Mouse (Mus musculus) ES-E14 (cell line): ENCODE results near the gene Rps18.

Experiments used
- CHD2 ChIP-seq: IDR thresholded peaks from 2 replicates; pipeline ENCODE4 v1.6.1; 2014; ENCODE audit warnings: mild to moderate bottlenecking, low read depth, low read length, inconsistent platforms
- ZC3H11A ChIP-seq: IDR thresholded peaks from 2 replicates; pipeline ENCODE4 v1.6.1; 2012; ENCODE audit warnings: low read depth, mild to moderate bottlenecking, inconsistent platforms, low read length, borderline replicate concordance

GRCm38 (mm10) chr17:33928251-33928947 lies 27.4 kb downstream of the Rps18 start:
- TF ChIP-seq ZC3H11A (no peak), CHD2 (no peak)
